Mouse (Mus musculus) adrenal gland, adult (tissue): ENCODE measurements around the gene Capn1.

Source experiments
- DNase-seq, 2 experiments: peaks; one replicate each; pipeline ENCODE4 v3.0.0; 2022 to 2023; ENCODE audit warnings: low spot score in 1 of 2; ENCODE audit not compliant: inconsistent age in 2 of 2

Gene Capn1

GRCm38 (mm10) chr19:5955704-5956670, 59.7 kb downstream of the Capn1 start:
- DNase-seq, result peak; percentile 36 to 69

- no peak for DNase-seq
Observed at GRCm38 (mm10) chr19:5954936-5955335, 60.8 kb downstream of the Capn1 start.

GRCm38 (mm10) chr19:5954031-5954710, 61.5 kb downstream of the Capn1 start:
- peak; percentile 70 to 87 for DNase-seq

- peak; percentile 54 to 81 for DNase-seq
Observed at GRCm38 (mm10) chr19:5953201-5953770, 62.4 kb downstream of the Capn1 start.

GRCm38 (mm10) chr19:5952071-5952691, 63.5 kb downstream of the Capn1 start:
- DNase-seq, result peak; percentile 75 to 89

- DNase-seq, result no peak
Observed at GRCm38 (mm10) chr19:5951631-5952030, 64.1 kb downstream of the Capn1 start.

- no peak for DNase-seq
Observed at GRCm38 (mm10) chr19:5950218-5950617, 65.5 kb downstream of the Capn1 start.

- DNase-seq, result peak; percentile 34 to 75
Observed at GRCm38 (mm10) chr19:5945891-5946290, 69.8 kb downstream of the Capn1 start.

- DNase-seq, result peak in 1 of 2 experiments; percentile 35
Observed at GRCm38 (mm10) chr19:5945027-5945426, 70.7 kb downstream of the Capn1 start.

- DNase-seq, result peak in 1 of 2 experiments; percentile 22
Observed at GRCm38 (mm10) chr19:5944145-5944544, 71.6 kb downstream of the Capn1 start.

- DNase-seq, result peak in 1 of 2 experiments; percentile 29
Observed at GRCm38 (mm10) chr19:5943404-5943803, 72.3 kb downstream of the Capn1 start.

- peak in 1 of 2 experiments; percentile 20 for DNase-seq
Observed at GRCm38 (mm10) chr19:5942581-5942980, 73.1 kb downstream of the Capn1 start.

GRCm38 (mm10) chr19:5940656-5941055, 75.0 kb downstream of the Capn1 start:
- peak; percentile 79 to 86 for DNase-seq

- peak; percentile 87 to 91 for DNase-seq
Observed at GRCm38 (mm10) chr19:5940173-5940572, 75.5 kb downstream of the Capn1 start.

GRCm38 (mm10) chr19:5939715-5940114, 76.0 kb downstream of the Capn1 start:
- no peak for DNase-seq
